Mouse (Mus musculus) cortical plate, adult 2 months (tissue): Measurements from ENCODE around the gene Cux2.

Source experiments
- CTCF ChIP-seq: fragments of 200-500 bp; IDR thresholded peaks from 2 replicates; pipeline ENCODE4 v1.5.1; 2011; ENCODE audit warnings: mild to moderate bottlenecking, control low read depth, low read length; ENCODE audit not compliant: insufficient read depth; ENCODE audit errors: extremely low read depth
- POLR2A ChIP-seq: fragments of 200-500 bp; IDR thresholded peaks from 2 replicates; pipeline ENCODE4 v1.6.1; 2011; ENCODE audit warnings: mild to moderate bottlenecking, low read length, control low read depth; ENCODE audit not compliant: insufficient read depth; ENCODE audit errors: extremely low read depth

DNA sequence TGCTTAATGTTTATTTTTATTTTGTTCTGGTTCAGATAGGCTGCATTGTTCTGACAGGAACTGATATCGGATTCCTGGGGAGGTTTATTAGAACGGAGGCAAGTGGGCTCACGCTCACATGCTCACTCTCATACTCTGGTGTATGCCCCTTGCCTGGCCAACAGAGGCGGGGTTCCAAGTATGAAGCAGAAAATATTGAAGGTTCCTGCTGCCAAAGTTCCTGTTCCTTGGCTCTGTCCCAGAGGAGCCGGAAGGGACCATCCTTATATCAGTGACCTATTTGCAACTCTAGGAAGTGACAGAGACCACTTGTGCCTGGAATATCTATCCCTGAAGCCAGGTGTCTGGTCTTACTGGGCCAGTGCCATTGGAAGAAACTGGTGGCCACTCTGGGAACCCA is 94.1 kb downstream of the Cux2 start:
- TF ChIP-seq CTCF: no peak
- no peak for TF ChIP-seq POLR2A
